Mouse (Mus musculus) stomach, postnatal 0 days (tissue): Measurements from ENCODE around the gene Scp2d1.

Experiments used
- CTCF ChIP-seq: IDR thresholded peaks from 2 replicates; pipeline ENCODE4 v1.5.1; 2016; ENCODE audit warnings: antibody characterized with exemption, low read depth, mild to moderate bottlenecking, moderate library complexity
- EP300 ChIP-seq: optimal IDR thresholded peaks from 2 replicates; pipeline ENCODE3; 2016; ENCODE audit warnings: antibody characterized with exemption

DNA sequence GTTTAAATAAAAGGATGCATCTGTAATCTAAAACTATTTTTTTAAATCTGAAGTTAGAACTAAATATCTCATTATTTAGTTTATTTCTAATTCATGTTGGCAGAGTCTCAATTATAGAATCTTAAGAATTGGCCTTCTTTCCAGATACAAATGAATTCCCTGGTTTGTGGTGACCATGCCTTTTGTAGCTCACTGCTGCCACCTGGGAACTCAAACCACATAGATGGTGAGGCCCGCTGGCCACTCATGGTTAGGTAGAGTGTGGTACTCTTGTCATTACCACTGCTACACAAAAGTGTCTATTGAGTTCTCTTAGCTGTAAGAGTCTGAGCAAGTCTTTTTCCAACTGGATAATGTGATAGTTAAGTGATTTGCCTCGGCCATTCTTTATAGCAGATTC lies 45.4 kb downstream of the Scp2d1 start:
- TF ChIP-seq CTCF: peak; percentile 53
- no peak for TF ChIP-seq EP300
